Mouse (Mus musculus) kidney, postnatal 25 days (tissue): Measurements from ENCODE around the gene Cbx4.

Source experiments
- DNase-seq, 2 experiments: peaks; one replicate each; pipeline ENCODE4 v3.0.0; 2021; ENCODE audit warnings: mixed read lengths in 2 of 2

Gene Cbx4

GRCm38 (mm10) chr11:119041325-119041716 lies 44.7 kb downstream of the Cbx4 start:
- peak in 1 of 2 experiments; percentile 43 for DNase-seq

DNA sequence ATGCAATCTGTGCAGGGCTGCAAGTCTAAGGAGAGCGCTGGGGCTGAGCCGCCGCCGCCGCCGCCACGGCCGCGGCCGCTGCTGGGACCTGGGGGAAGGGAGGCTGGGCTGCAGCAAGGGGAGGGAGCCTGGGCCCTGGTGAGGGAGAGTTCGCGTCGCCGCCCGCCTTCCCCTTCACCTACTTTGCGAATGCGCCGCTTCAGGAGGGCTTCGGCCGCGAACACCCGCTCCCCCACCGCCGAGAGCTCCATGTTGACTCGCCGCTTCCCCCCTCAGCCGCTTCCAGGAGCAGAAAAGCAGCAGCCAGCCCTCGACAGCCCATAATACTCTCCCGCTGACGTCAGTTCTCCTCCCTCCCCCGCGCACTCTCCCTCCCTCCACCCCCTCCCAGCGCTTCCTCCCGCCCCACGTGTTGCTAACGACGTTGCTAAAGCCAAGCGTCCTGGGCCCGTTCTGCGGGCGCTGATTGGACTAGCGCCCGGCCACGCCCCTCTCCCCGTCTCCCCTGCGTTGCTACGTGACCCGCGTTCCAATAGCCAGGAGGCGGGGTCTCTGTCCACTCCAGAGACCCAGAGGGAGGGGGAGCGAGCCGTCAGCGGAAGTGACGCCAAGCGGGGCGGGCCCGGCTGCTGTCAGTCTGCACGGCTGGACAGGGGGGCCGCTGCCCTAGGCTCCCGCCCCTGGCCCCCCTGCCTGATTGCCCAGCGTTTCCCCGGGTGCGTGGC lies 45.3 kb downstream of the Cbx4 start, which contains the start of gene Cbx8:
Gene Cbx8 (minus strand): TSS at position 370 of the 725 bp plus-strand sequence.
- peak; percentile 99 to 100 for DNase-seq

DNA sequence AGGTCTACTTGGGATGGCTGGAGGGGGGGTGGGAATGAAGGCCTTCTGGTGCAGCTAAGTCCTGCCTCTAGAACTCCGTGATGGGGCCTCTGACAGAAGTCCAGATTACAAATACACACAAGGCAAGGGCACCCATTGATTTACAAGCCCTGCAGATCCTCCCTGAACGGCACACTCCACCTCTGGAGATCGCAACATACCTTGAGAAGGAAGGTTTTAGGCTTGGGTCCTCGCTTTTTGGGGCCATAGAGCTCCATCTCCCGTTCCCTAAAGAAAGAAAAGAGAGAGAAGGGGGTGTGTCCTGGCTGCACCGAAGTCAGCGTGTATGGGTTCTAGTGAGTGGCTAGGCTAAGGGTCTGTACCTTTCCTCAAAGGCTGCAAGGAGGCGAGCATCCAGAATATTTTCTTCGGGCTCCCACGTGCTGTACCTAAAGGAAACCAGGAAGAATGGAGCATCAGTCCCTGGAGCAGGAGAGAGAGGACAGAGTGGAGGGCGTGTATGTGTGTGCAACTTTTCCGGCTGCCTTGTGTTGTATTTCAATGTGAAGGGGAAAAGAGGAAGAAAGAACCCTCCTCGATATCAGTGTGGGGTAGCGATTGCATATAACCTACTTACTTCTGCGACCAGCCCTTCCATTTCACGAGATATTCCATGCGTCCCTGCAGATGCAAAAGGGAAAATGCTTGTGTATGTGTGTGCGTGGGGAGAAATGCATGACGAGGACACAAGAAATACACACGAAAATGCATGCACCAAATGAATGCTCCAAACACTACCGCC lies 46.1 kb downstream of the Cbx4 start:
- no peak for DNase-seq

GRCm38 (mm10) chr11:119038744-119039484 lies 47.1 kb downstream of the Cbx4 start:
- DNase-seq, result no peak

DNA sequence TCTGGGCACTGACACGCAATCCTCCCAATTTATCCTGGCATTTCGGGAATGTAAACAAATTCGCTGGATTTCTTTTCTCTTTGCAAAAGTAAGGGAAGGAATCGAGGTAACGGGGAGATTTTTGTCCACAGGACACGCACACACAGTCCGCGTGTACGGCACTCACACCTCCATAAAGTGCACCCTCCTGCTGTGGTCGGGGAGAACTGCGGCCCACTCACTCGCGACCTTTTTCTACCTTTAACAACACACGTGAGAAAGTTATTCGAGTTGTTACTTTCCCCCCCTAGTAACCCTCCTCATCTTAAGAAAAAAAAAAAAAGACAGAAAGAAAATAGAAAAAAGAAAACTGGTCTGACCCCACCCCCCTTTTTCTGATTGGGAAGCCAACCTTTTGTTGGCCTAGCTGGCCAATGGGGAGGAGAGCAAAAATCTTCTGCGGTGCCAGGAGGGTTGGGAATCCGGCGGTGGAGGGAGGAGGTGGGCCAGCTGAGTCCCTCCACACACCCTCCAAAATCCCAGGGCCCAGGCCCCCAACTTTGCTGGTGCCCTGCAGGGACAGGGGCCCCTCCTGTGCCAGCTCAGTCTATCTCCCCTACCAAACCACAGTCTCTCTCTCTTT lies 48.1 kb downstream of the Cbx4 start:
- no peak for DNase-seq

DNA sequence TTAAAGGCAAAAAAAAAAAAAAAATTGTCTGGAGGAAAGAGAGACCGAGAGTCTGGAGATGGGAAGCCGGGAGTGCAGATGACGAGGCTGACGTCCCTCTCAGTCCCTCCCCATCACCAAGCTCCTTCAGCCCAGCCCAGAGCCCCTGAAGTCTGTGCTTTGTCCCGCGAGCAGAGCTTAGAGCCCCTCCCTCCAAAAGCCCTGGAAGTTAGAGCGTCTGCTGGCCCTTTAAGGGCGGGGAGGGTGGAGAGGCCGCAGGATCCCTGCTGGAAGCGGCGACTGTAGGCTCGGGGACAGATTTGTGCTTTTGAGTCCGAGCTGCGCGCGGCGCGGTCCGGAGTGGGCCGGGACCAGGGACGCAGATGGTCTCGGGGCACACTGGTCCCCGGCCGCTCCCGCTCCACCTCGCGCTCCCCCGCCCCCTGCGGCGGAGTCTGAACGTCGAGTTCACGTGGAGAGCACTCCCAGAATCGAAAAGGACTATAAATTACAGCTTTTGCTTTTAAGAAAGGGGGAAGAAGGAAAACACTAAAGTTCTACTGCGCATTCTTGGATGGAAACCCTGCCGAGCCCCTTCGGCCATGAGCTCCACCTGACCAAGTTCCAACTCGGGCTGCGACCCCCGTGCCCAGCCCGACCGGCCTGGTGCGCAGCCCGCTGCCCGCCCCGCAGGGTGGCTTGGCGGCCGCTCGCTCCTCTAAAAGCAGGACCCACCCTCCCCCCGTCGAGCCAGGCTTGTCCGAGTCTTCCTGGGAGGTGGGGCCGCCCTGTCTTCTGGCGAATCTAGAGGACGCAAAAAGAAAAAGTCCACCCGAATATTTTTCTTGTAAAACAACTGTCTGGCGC lies 48.9 kb downstream of the Cbx4 start:
- DNase-seq, result peak in 1 of 2 experiments; percentile 45

DNA sequence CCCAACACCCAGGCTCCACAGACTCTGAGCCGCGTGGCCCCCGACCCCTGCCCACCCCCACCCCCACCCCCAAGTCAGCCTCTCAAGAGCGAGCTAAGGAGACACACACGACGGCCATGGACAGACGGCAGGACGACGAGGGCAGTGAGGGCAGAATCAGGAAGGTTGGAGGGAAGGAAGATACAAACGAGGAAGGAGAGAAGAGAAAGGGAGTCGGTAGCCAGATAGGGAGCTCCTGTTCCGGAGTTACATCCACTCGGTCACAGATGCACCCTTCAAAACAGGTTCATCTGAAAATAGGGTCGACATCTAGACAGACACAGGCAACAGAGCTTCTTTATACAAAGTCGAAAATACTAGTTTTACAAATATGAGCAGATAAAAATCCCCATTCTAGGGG lies 49.6 kb downstream of the Cbx4 start:
- DNase-seq, result no peak

GRCm38 (mm10) chr11:119035686-119036165 lies 50.3 kb downstream of the Cbx4 start:
- no peak for DNase-seq

GRCm38 (mm10) chr11:119035094-119035685 lies 50.8 kb downstream of the Cbx4 start:
- DNase-seq, result peak; percentile 35 to 79

DNA sequence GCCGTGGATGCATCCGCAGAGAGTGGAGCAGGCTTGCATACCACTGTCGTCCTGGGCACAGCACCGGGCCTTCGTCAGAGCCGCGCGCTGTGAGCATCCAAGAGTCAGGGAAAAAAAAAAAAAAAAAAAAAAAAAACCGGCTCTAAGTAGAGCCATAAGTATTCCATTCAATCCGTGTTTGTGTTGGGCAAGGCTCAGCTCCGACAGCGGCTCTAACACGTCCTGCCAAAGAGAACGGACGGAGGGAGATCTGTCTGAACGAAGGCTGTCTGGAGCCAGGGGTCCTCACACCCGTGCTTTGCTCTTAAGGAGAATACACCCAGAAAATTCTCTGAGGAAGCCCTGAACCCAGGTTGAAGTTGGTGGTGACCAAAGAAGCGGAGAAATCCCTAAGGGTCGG lies 51.4 kb downstream of the Cbx4 start:
- no peak for DNase-seq

DNA sequence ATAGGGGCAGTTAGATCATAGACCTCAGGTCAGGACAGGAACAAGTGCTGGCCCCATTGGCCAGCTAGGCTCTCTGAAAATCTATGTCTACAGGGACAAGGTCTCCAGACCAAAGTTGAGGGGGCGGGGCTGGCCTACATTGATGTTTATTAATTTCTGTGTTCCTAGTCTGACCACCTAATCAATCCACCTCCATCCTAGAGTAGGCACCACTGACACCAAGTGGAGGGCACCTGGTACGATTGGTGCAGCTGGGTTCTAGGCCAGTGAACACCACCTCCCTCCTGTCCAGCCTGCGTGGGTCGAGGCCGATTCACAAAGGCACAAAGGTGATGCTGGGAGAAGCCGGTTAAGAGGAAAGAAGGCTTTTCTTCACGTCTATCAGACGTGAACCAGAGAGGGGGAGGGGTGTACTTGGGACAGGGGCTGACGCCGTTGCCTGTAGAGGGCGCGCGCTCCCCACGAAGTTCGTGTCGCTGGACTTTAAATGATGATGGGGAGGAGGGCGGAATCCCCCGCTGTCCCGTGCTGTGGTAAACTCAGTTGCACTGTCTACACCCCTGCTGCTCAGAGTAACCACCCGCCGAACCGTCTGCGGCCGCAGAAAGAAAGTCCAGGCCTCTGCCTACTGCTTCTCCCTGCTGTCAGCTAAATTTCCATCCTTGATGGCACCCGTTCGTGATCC lies 52.0 kb downstream of the Cbx4 start:
- DNase-seq, result peak; percentile 90 to 92
